Mouse (Mus musculus) forebrain, postnatal 0 days (tissue): ENCODE data around the gene Ankrd65. TPM values are rescaled to one million over a fixed set of nuclear protein-coding genes. Genes with fewer than 3 reads are reported as not detected.
A peak's percentile ranks its signal among the peaks of the same experiment; 100 is the strongest.

Source experiments
- ATAC-seq: fragments of 200-750 bp; cut with Nextera tagmentation; 2 replicates; pipeline ENCODE4 v1.8.0; 2017; ENCODE audit warnings: mild to moderate bottlenecking, moderate library complexity
- DNase-seq: peaks from one replicate; pipeline ENCODE4 v3.0.0-alpha.2; 2015
- H3K27ac ChIP-seq: fragments of 300-500 bp; sonication (generic); 2 replicates; pipeline ENCODE4 v1.5.1; 2014; ENCODE audit warnings: low read depth, mild to moderate bottlenecking, antibody characterized with exemption, low read length, moderate library complexity, mixed read lengths
- H3K27me3 ChIP-seq: fragments of 300-500 bp; sonication (generic); 2 replicates; pipeline ENCODE4 v1.6.1; 2014; ENCODE audit warnings: mild to moderate bottlenecking, low read length, mixed read lengths; ENCODE audit not compliant: insufficient read depth
- H3K36me3 ChIP-seq: fragments of 300-500 bp; sonication (generic); 2 replicates; pipeline ENCODE4 v1.6.1; 2014; ENCODE audit warnings: mild to moderate bottlenecking, moderate library complexity; ENCODE audit not compliant: insufficient read depth
- H3K4me1 ChIP-seq: fragments of 300-500 bp; sonication (generic); 2 replicates; pipeline ENCODE4 v1.6.1; 2014; ENCODE audit warnings: antibody characterized with exemption; ENCODE audit not compliant: insufficient read depth
- H3K4me2 ChIP-seq: fragments of 300-500 bp; sonication (generic); 2 replicates; pipeline ENCODE4 v1.6.1; 2014; ENCODE audit warnings: low read depth, mild to moderate bottlenecking, moderate library complexity
- H3K4me3 ChIP-seq: fragments of 300-500 bp; sonication (generic); 2 replicates; pipeline ENCODE4 v1.5.1; 2014; ENCODE audit warnings: low read depth, low read length, mixed read lengths
- H3K9ac ChIP-seq: fragments of 300-500 bp; sonication (generic); 2 replicates; pipeline ENCODE4 v1.6.1; 2014; ENCODE audit warnings: mild to moderate bottlenecking
- H3K9me3 ChIP-seq: fragments of 300-500 bp; sonication (generic); 2 replicates; pipeline ENCODE4 v1.6.1; 2016; ENCODE audit warnings: low read length
- CTCF ChIP-seq: sonication (generic); IDR thresholded peaks from 2 replicates; pipeline ENCODE4 v1.5.1; 2016; ENCODE audit warnings: antibody characterized with exemption, control low read depth, low read depth
- WGBS: fragments of 180-500 bp; shearing (Covaris S2); extraction: QIAGEN DNeasy Blood & Tissue Kit; methylation state at CpG from one replicate; pipeline ENCODE4 v1.1.7; 2014; 5-methylcytosine and 5-hydroxymethylcytosine counted together
- polyA plus RNA-seq: library from polyadenylated mRNA; unstranded; fragments of >200 nt; fragmentation: Nextera tagmentation; extraction: Ambion mirVana; gene quantifications from 2 replicates; pipeline ENCODE4 v1.2.1, GENCODE M21; 2015
- total RNA-seq: library from RNA; depleted of rRNA; stranded (reverse); fragments of >200 nt; gene quantifications from 2 replicates; pipeline ENCODE4 v1.2.3, GENCODE M21; 2014

Gene Ankrd65
- total and polyA plus RNA-seq, 2 experiments from 2014 or later = not detected

DNA sequence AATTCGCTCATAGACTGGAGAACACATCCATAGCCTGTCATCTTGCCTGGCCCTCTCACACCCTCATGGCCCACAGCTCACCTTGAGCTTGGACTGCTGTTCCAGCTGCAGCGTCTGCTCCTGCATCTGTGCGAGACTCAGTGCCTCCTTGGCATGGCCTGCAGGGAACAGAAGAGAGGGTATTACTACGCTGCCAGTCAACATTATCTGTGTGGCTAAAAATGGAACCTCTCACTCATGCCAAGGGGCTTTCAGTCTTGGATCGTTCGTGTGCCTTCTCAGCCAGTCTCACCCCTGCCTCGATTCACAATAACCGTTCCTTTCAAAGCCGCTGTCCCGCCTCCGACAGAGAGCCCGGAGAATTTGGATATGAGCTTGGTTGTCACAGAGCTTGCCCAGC lies 33.2 kb upstream of the Ankrd65 start:
- H3K9me3 ChIP-seq = no peaks in the 10 kb centered on the region
- H3K36me3 ChIP-seq = peaks cover 38% of the 10 kb centered on the region
- ATAC-seq (no peak), DNase-seq (no peak)
- H3K4me2 ChIP-seq = no peak overlapping the region
- H3K9ac ChIP-seq = no peak overlapping the region
- H3K4me1 ChIP-seq = peaks cover 14% of the 10 kb centered on the region
- H3K27me3 ChIP-seq = no peaks in the 10 kb centered on the region
- no peak for TF ChIP-seq CTCF
- no peak overlapping the region for H3K4me3 ChIP-seq
- 74% methylated on average over 12 of the region's 12 CpGs for WGBS
- H3K27ac ChIP-seq = no peak overlapping the region

DNA sequence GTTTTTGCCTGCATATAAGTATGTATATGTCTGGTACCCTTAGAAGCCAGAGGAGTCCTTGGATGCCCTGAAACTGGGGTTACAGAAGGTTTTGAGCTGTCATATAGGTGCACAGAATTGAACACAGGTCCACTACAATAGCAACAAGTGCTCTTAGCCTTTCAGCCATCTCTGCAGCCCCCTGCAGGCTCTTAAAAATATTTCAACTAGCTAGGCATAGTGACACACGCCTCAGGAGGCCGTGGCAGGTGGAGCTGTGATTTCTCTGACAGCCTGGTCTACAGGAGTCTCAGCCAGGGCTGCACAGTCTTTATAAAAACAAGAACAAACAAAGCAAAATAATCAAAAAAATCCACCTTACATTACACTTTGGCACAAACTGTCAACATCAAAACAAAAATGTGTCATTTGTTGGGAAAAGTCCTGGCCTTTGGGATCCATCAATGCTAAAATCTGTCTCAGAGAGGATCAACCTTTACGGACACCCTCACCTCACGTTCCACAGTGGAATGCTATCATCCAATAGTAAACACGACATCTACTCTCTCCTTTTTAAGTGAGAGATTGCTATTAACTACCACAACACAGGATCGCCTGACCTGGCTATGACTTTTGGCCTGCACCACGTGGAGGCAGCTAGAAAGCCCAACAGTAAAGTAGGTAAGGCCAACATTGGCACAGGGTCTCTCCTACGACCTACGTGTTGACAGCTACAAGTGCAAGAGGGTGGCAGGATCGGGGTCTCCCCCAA lies 30.2 kb upstream of the Ankrd65 start:
- DNase-seq = no peak
- no peak overlapping the region for H3K27ac ChIP-seq
- 0 out of 2 replicates have a peak, but pooled peaks have one; percentile 24 for ATAC-seq

DNA sequence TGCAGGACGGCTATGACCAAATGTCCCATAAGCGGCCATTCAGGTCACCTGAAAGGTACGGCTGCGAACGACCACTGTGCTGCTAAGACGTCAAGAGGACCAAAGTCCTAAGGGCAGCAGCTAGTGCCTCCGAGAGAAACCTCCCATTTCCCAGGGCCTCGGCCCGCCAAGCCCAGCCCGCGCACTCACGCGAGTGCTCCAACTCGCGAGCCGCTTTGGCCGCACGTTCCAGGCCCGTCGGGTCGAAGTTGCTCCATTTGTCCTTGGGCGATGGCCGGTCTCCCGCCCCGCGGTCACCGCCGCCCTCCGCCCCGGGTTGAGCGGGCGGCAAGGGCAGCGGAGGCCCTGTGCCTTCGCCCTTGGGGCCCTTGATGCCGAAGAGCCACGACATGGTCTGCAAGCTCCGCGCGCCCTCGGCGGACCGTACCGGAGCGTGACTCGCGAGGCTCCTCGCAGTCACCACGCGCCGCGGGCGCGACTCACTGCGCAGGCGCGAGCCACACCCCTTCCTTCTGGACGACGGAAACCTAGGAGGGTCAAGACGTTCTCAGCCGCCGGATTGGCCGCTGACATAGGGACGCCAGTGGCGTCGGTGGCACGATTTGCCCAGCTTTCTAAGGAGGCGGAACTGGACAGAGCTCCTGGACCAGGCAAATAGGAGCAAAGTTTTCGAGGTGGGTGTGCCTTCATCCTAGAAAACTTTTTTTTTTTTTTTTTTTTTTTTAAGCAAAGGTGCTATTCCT lies 29.5 kb upstream of the Ankrd65 start, which contains the start of gene Atad3a:
Atad3a (minus strand) TSS at position 481 of the 743 bp plus-strand sequence.
- H3K27ac ChIP-seq = no peak within 1 kb of the TSS; the same call in 1 of the 2 replicates
- H3K9ac ChIP-seq = peak within 1 kb of the TSS; percentile 76
- peak; percentile 98 for ATAC-seq
- H3K9me3 ChIP-seq = no peaks in the 10 kb centered on the region
- peak; percentile 98 for DNase-seq
- under 1% methylated on average over 68 of the region's 68 CpGs for WGBS
- no peak for TF ChIP-seq CTCF
- peaks cover 6% of the 10 kb centered on the region for H3K36me3 ChIP-seq
- H3K4me1 ChIP-seq = peaks cover 14% of the 10 kb centered on the region
- H3K4me3 ChIP-seq = peak within 1 kb of the TSS; percentile 76
- H3K27me3 ChIP-seq = no peaks in the 10 kb centered on the region
- H3K4me2 ChIP-seq = peak within 1 kb of the TSS; percentile 97

More for the DNA sequence above, 30.2 kb upstream of the Ankrd65 start:
- peak; percentile 39; the same call in 1 of the 2 replicates for TF ChIP-seq CTCF
- peak overlapping the region; percentile 76 for H3K4me3 ChIP-seq
- H3K36me3 ChIP-seq = peaks cover 13% of the 10 kb centered on the region
- peak overlapping the region; percentile 76 for H3K9ac ChIP-seq
- H3K9me3 ChIP-seq = no peaks in the 10 kb centered on the region
- H3K4me2 ChIP-seq = peak overlapping the region; percentile 97
- WGBS = 2% methylated on average over 10 of the region's 10 CpGs
- no peaks in the 10 kb centered on the region for H3K27me3 ChIP-seq
- H3K4me1 ChIP-seq = peaks cover 14% of the 10 kb centered on the region

DNA sequence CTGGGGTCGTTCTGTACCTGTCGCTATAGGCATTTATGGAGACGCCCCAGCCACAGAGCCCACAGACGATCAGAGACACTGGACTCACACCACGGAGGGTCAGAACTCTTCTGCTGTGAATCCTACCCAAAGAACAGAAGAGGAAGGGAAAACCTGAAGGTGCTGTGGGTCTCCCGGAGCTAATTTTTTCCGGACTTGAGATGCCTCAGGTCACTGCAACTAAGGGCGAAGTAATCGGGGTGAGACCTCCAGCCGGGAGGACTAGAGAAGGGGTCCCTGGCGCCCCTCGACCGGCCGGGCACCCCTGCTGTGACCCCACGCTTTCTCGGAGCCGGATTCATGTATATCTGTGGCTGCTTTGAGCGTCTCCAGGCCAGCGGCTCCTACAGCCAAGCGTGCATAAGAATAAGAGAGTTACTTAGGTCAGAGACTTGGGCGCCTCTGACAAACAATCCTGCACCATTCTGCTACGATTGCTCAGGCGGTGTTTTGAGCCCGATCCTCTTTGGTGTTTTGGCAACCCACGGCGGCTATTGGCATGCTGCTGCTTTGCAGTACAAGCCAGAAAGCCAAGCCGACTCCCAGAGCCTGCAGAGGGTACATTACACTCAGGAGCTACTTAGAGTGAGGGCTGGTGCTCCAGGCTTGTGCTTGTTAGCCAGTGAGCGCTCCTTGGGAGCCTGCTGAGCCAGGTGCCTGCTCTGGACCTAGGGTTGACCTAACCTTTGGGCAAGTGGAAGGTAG lies 28.7 kb upstream of the Ankrd65 start:
- Histone ChIP-seq H3K27ac (no peak overlapping the region), H3K4me1 (peaks cover 14% of the 10 kb centered on the region), H3K4me3 (peak overlapping the region; percentile 76), H3K9ac (peak overlapping the region; percentile 29; the same call in 1 of the 2 replicates), H3K27me3 (no peaks in the 10 kb centered on the region), H3K4me2 (peak overlapping the region; percentile 97), H3K9me3 (no peaks in the 10 kb centered on the region), H3K36me3 (no peaks in the 10 kb centered on the region; the same call in 1 of the 2 replicates)
- WGBS = 2% methylated on average over 28 of the region's 28 CpGs
- no peak for TF ChIP-seq CTCF
- no peak for ATAC-seq
- DNase-seq = no peak

DNA sequence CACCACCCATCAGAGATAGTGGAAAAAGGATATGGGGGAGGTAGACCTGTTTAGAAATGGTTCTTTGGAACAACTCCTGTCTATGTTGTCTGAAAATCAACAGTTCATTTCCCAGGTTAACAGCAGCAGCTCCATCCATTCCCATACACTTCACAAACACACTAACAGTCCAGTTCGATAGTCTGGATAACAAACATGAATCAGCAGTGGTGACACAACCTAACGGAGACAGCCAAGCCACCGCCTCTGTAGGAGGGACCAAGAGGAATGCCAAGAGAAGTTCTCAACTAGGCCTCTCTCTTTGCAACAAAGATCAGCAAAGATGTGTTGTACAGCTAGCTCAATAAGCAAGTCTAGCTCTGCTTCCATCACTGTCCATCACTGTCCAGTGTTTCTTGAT lies 27.9 kb upstream of the Ankrd65 start:
- Histone ChIP-seq H3K27me3 (no peaks in the 10 kb centered on the region), H3K4me1 (peaks cover 14% of the 10 kb centered on the region), H3K4me2 (no peak overlapping the region), H3K4me3 (no peak overlapping the region), H3K27ac (no peak overlapping the region), H3K36me3 (no peaks in the 10 kb centered on the region; the same call in 1 of the 2 replicates), H3K9me3 (no peaks in the 10 kb centered on the region), H3K9ac (no peak overlapping the region)
- TF ChIP-seq CTCF = no peak
- 94% methylated on average over 3 of the region's 3 CpGs for WGBS
- no peak for ATAC-seq
- DNase-seq = no peak

DNA sequence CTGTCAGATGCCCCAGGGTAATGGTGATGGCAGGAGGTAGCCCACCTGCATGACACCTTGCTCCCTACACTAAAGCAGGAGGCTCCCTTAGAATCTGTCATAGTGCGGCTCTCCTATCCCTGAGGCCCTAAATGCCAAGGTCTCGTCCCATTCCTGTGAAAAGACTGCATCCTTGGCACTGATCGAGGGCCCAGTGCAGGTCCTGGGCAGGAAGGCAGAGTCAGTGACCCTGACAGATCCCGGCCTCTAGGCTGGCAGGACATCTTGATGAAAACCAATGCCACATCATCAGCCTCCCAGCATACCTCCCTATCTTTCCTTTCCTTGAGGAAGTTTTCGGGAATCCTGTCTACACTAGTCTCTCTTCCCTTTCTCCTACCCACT lies 20.8 kb upstream of the Ankrd65 start:
- H3K36me3 ChIP-seq = no peaks in the 10 kb centered on the region
- H3K4me2 ChIP-seq = peak overlapping the region; percentile 90
- WGBS = 57% methylated on average over 5 of the region's 5 CpGs
- H3K4me3 ChIP-seq = peak overlapping the region; percentile 50
- H3K4me1 ChIP-seq = peaks cover 7% of the 10 kb centered on the region; the same call in 1 of the 2 replicates
- H3K9ac ChIP-seq = peak overlapping the region; percentile 72
- no peaks in the 10 kb centered on the region for H3K9me3 ChIP-seq
- no peak overlapping the region for H3K27ac ChIP-seq
- DNase-seq (no peak), ATAC-seq (no peak)
- H3K27me3 ChIP-seq = no peaks in the 10 kb centered on the region
- TF ChIP-seq CTCF = no peak
